Mouse (Mus musculus) mesoderm, embryonic 11.5 days (tissue): ENCODE measurements around the gene Ubtd2.

Experiments
- DNase-seq: peaks from one replicate; pipeline ENCODE4 v3.0.0-alpha.2; 2012; ENCODE audit warnings: low read depth, low spot score

Ubtd2 gene

GRCm38 (mm10) chr11:32454800-32455506, at the start of gene Ubtd2:
Gene Ubtd2, plus strand, starts transcription at chr11:32455370.
- peak; percentile 97 for DNase-seq

GRCm38 (mm10) chr11:32407863-32408262, 47.3 kb upstream of the Ubtd2 start:
- no peak for DNase-seq

- no peak for DNase-seq
Measured at GRCm38 (mm10) chr11:32409052-32409451, 46.1 kb upstream of the Ubtd2 start.

- DNase-seq, result peak; percentile 4
Measured at GRCm38 (mm10) chr11:32409823-32410562, 45.2 kb upstream of the Ubtd2 start.

GRCm38 (mm10) chr11:32420001-32420400, 35.2 kb upstream of the Ubtd2 start:
- no peak for DNase-seq

- no peak for DNase-seq
Measured at GRCm38 (mm10) chr11:32423311-32423710, 31.9 kb upstream of the Ubtd2 start.

GRCm38 (mm10) chr11:32424600-32424999, 30.6 kb upstream of the Ubtd2 start:
- DNase-seq, result no peak

GRCm38 (mm10) chr11:32425043-32425658, 30.0 kb upstream of the Ubtd2 start:
- peak; percentile 8 for DNase-seq

- no peak for DNase-seq
Measured at GRCm38 (mm10) chr11:32427537-32427936, 27.6 kb upstream of the Ubtd2 start.

GRCm38 (mm10) chr11:32435410-32436060, 19.6 kb upstream of the Ubtd2 start:
- peak; percentile 51 for DNase-seq

- DNase-seq, result no peak
Measured at GRCm38 (mm10) chr11:32442576-32442975, 12.6 kb upstream of the Ubtd2 start.

GRCm38 (mm10) chr11:32444266-32444665, 10.9 kb upstream of the Ubtd2 start:
- DNase-seq, result no peak

GRCm38 (mm10) chr11:32445135-32445534, 10.0 kb upstream of the Ubtd2 start:
- DNase-seq, result no peak

- no peak for DNase-seq
Measured at GRCm38 (mm10) chr11:32445637-32446226, 9.4 kb upstream of the Ubtd2 start.

GRCm38 (mm10) chr11:32450216-32450615, 5.0 kb upstream of the Ubtd2 start:
- peak; percentile 68 for DNase-seq

GRCm38 (mm10) chr11:32451306-32451705, 3.9 kb upstream of the Ubtd2 start:
- no peak for DNase-seq

- DNase-seq, result no peak
Measured at GRCm38 (mm10) chr11:32452745-32453144, 2.4 kb upstream of the Ubtd2 start.

GRCm38 (mm10) chr11:32453353-32453915, 1.7 kb upstream of the Ubtd2 start:
- no peak for DNase-seq

- no peak for DNase-seq
Measured at GRCm38 (mm10) chr11:32454231-32454799, 855 bp upstream of the Ubtd2 start.

GRCm38 (mm10) chr11:32455507-32456141, 454 bp downstream of the Ubtd2 start:
- DNase-seq, result peak; percentile 79
